1 mouse cellular context compared by ENCODE assay signal in genomic region chr13:51120734-51121133, GRCm38 (mm10).
TF ChIP-seq lines count a peak whose summit lies in the region.

No protein-coding gene starts in this region.

TF ChIP-seq in MEL, 35 proteins besides CTCF, POLR2A, EP300 and RAD21 (continued from another document):
- TF ChIP-seq ZNF384 (IDR thresholded peaks at IDR 0.05; ENCODE audit: low read depth, low read length) (peak; percentile 55; the same call in 1 of the 2 replicates), NRF1 (IDR thresholded peaks at IDR 0.05; ENCODE audit: insufficient read depth, low read depth, low read length, poor library complexity, severe bottlenecking) (no peak), POLR2AphosphoS5 (IDR thresholded peaks at IDR 0.05; ENCODE audit: borderline replicate concordance, low read depth, low read length) (no peak)
TF ChIP-seq in MEL: peak in this region for 8.
